Mouse (Mus musculus) heart, postnatal 0 days (tissue): ENCODE measurements around the gene Slc17a5. TPM values are rescaled to one million over a fixed set of nuclear protein-coding genes. Genes with fewer than 3 reads are reported as not detected.
"Not testable (repeated sequence)": the region's sequence is repeated elsewhere in the genome, so short reads cannot be mapped to it uniquely, and the experiment has no call there.

ENCODE experiments used
- ATAC-seq: fragments of 200-750 bp; cut with Nextera tagmentation; 2 replicates; pipeline ENCODE4 v1.8.0; 2017; ENCODE audit warnings: low read depth, moderate number of reproducible peaks, moderate library complexity; ENCODE audit not compliant: insufficient read depth
- DNase-seq: peaks from one replicate; pipeline ENCODE4 v3.0.0-alpha.2; 2016; ENCODE audit warnings: low spot score
- H3K27ac ChIP-seq: fragments of 300-500 bp; sonication (generic); 2 replicates; pipeline ENCODE4 v1.5.1; 2014; ENCODE audit warnings: low read depth, mild to moderate bottlenecking
- H3K27me3 ChIP-seq: fragments of 300-500 bp; sonication (generic); 2 replicates; pipeline ENCODE4 v1.6.1; 2014; ENCODE audit warnings: low read length, mixed read lengths; ENCODE audit not compliant: control insufficient read depth, insufficient read depth
- H3K36me3 ChIP-seq: fragments of 300-500 bp; sonication (generic); replicated peaks from 2 replicates; pipeline ENCODE4 v1.6.1; 2014; ENCODE audit warnings: low read length, mixed read lengths; ENCODE audit not compliant: control insufficient read depth, insufficient read depth
- H3K4me1 ChIP-seq: fragments of 300-500 bp; sonication (generic); 2 replicates; pipeline ENCODE4 v1.6.1; 2014; ENCODE audit warnings: antibody characterized with exemption; ENCODE audit not compliant: control insufficient read depth, insufficient read depth
- H3K4me2 ChIP-seq: fragments of 300-500 bp; sonication (generic); 2 replicates; pipeline ENCODE4 v1.6.1; 2014; ENCODE audit warnings: low read depth, mild to moderate bottlenecking, low read length, moderate library complexity
- H3K4me3 ChIP-seq: fragments of 300-500 bp; sonication (generic); 2 replicates; pipeline ENCODE4 v1.5.1; 2014; ENCODE audit warnings: low read depth, low read length
- H3K9ac ChIP-seq: fragments of 300-500 bp; sonication (generic); replicated peaks from 2 replicates; pipeline ENCODE4 v1.6.1; 2014; ENCODE audit warnings: low read depth, low read length, mixed read lengths
- H3K9me3 ChIP-seq: fragments of 300-500 bp; sonication (generic); replicated peaks from 2 replicates; pipeline ENCODE4 v1.6.1; 2016; ENCODE audit warnings: low read length; ENCODE audit not compliant: control insufficient read depth
- CTCF ChIP-seq: IDR thresholded peaks from 2 replicates; pipeline ENCODE4 v1.5.1; 2016; ENCODE audit warnings: antibody characterized with exemption, control low read depth, low read depth
- EP300 ChIP-seq: IDR thresholded peaks from 2 replicates; pipeline ENCODE4 v1.6.1; 2016; ENCODE audit warnings: antibody characterized with exemption, low read depth
- WGBS: fragments of 180-500 bp; shearing (Covaris S2); extraction: QIAGEN DNeasy Blood & Tissue Kit; methylation state at CpG from one replicate; pipeline ENCODE4 v1.1.7; 2014; 5-methylcytosine and 5-hydroxymethylcytosine counted together
- polyA plus RNA-seq: library from polyadenylated mRNA; unstranded; fragments of >200 nt; fragmentation: Nextera tagmentation; extraction: Ambion mirVana; gene quantifications from 2 replicates; pipeline ENCODE4 v1.2.1, GENCODE M21; 2015
- total RNA-seq: library from RNA; depleted of rRNA; stranded (reverse); fragments of >200 nt; gene quantifications from 2 replicates; pipeline ENCODE4 v1.2.3, GENCODE M21; 2014; ENCODE audit warnings: low replicate concordance; rRNA removed

Gene Slc17a5
- total and polyA plus RNA-seq, 2 experiments from 2014 or later = 6.3 to 8.0 TPM

DNA sequence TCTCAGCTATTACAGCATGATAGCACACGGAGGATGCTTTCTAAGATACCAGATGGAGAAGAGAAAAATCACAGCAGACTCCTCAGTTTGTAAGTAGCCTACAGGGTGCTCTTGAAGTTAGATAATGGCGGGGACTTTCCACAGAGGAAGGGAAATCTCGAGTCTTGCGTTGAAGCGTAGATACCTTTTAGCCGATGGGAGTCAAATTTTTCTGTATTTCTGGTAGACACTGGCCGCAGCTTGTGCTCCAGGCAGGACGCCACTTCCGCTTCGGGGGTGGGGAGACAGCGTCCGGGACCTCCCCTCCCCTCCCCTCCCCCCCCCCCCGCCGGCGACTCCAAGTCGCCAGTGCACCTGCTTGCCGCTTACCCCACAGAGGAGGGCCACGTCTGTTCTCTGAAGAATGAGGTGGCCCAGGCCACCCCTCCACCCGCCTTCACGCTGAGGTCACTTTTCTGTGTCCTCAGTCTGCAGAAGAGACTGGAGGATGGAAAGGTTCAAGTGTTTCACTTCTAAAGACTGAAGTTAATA, 98.9 kb downstream of the Slc17a5 start, which contains the start of gene Eef1a1:
TSS of gene Eef1a1 (minus strand) at position 262 of the 531 bp plus-strand sequence.
- H3K4me3 ChIP-seq = peak within 1 kb of the TSS; percentile 50
- H3K27me3 ChIP-seq = no peaks in the 10 kb centered on the region
- DNase-seq (peak; percentile 67), ATAC-seq (peak; percentile 75)
- no peaks in the 10 kb centered on the region for H3K9me3 ChIP-seq
- peak within 1 kb of the TSS; percentile 80 for H3K27ac ChIP-seq
- H3K4me2 ChIP-seq = peak within 1 kb of the TSS; percentile 74
- peak within 1 kb of the TSS; percentile 66 for H3K9ac ChIP-seq
- TF ChIP-seq EP300 (no peak), CTCF (no peak)
- no peaks in the 10 kb centered on the region for H3K4me1 ChIP-seq
- H3K36me3 ChIP-seq = no peaks in the 10 kb centered on the region
- WGBS = 1% methylated on average over 19 of the region's 20 CpGs

DNA sequence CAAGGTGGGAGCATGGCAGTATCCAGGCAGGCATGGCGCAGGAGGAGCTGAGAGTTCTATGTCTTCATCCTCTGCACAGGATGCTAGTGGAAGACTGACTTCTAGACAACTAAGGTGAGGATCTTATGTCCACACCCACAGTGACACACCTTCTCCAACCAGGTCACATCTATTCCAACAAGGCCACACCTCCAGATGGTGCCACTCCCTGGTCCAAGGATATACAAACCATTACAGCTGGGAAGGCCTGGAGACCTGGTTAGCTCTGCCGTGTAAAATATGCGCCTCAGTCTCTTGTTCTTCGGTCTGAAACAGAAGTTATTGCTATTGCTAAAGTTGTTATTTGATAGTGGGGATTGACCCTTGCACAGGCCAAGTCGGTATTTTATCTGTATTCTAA, 99.8 kb downstream of the Slc17a5 start:
- ATAC-seq, H3K27ac ChIP-seq, H3K36me3 ChIP-seq, H3K27me3 ChIP-seq, H3K9ac ChIP-seq, H3K4me3 ChIP-seq, H3K9me3 ChIP-seq, DNase-seq, H3K4me2 ChIP-seq, H3K4me1 ChIP-seq: not testable (repeated sequence)
- 92% methylated on average over 5 of the region's 5 CpGs for WGBS

Other genes with a start within 250 kb of the Slc17a5 start
- not detected in 2 replicates for gene Gsta2, start 232.3 kb downstream of the Slc17a5 start, total RNA-seq
- not detected in 2 replicates for gene Gsta2, start 232.3 kb downstream of the Slc17a5 start, polyA plus RNA-seq
- gene Dppa5a, start 219.9 kb downstream of the Slc17a5 start, total RNA-seq = not detected in 2 replicates
- gene Dppa5a, start 219.9 kb downstream of the Slc17a5 start, polyA plus RNA-seq = not detected in 2 replicates
- gene Ooep, start 209.3 kb downstream of the Slc17a5 start, total RNA-seq = 0.11 TPM in 1 of 2 replicates, not detected in the other
- gene Ooep, start 209.3 kb downstream of the Slc17a5 start, polyA plus RNA-seq = 0.08 and 0.23 TPM in 2 replicates
- not detected in 2 replicates for gene Ddx43, start 192.3 kb downstream of the Slc17a5 start, total RNA-seq
- not detected in 2 replicates for gene Ddx43, start 192.3 kb downstream of the Slc17a5 start, polyA plus RNA-seq
- 1.0 and 1.5 TPM in 2 replicates for gene Cgas, start 144.8 kb downstream of the Slc17a5 start, total RNA-seq
- gene Cgas, start 144.8 kb downstream of the Slc17a5 start, polyA plus RNA-seq = 0.82 and 0.83 TPM in 2 replicates
- gene Mto1, start 139.8 kb downstream of the Slc17a5 start, total RNA-seq = 22.4 and 27.3 TPM in 2 replicates
- gene Mto1, start 139.8 kb downstream of the Slc17a5 start, polyA plus RNA-seq = 21.8 and 23.3 TPM in 2 replicates
- gene Gm17324, start 139.3 kb downstream of the Slc17a5 start, total RNA-seq = not detected in 2 replicates
- gene Gm17324, start 139.3 kb downstream of the Slc17a5 start, polyA plus RNA-seq = 0.63 and 0.74 TPM in 2 replicates
- gene Eef1a1, start 98.9 kb downstream of the Slc17a5 start, total RNA-seq = 7,011 and 7,051 TPM in 2 replicates
- gene Eef1a1, start 98.9 kb downstream of the Slc17a5 start, polyA plus RNA-seq = 2,146 and 2,221 TPM in 2 replicates
- gene Cd109, start 27.5 kb upstream of the Slc17a5 start, total RNA-seq = 6.5 TPM in 2 replicates
- gene Cd109, start 27.5 kb upstream of the Slc17a5 start, polyA plus RNA-seq = 3.0 and 3.3 TPM in 2 replicates